Mouse (Mus musculus): ENCODE results near the gene Cubn.

- TF ChIP-seq CTCF (IDR thresholded peaks at IDR 0.05; ENCODE audit: insufficient read depth, low read length) (no peak), POLR2A (IDR thresholded peaks at IDR 0.05; ENCODE audit: borderline replicate concordance, extremely low read depth, low read depth, low read length) (no peak)
Observed at GRCm38 (mm10) chr2:13237140-13237901, 254.3 kb downstream of the Cubn start.
